Mouse (Mus musculus) intestine, postnatal 0 days (tissue): ENCODE results near the gene Cbln1. TPM values are rescaled to one million over a fixed set of nuclear protein-coding genes. Genes with fewer than 3 reads are reported as not detected.
A peak's percentile ranks its signal among the peaks of the same experiment; 100 is the strongest.

Experiments used
- ATAC-seq: fragments of 200-750 bp; cut with Nextera tagmentation; 2 replicates; pipeline ENCODE4 v1.8.0; 2017; ENCODE audit warnings: mild to moderate bottlenecking, moderate TSS enrichment, moderate library complexity
- H3K27ac ChIP-seq: fragments of 300-500 bp; sonication (generic); 2 replicates; pipeline ENCODE4 v1.5.1; 2014; ENCODE audit warnings: mild to moderate bottlenecking, low read depth, low read length, moderate library complexity
- H3K27me3 ChIP-seq: fragments of 300-500 bp; sonication (generic); replicated peaks from 2 replicates; pipeline ENCODE4 v1.6.1; 2014; ENCODE audit warnings: low read length, mixed read lengths; ENCODE audit not compliant: control insufficient read depth, insufficient read depth
- H3K36me3 ChIP-seq: fragments of 300-500 bp; sonication (generic); 2 replicates; pipeline ENCODE4 v1.6.1; 2014; ENCODE audit warnings: mild to moderate bottlenecking, moderate library complexity; ENCODE audit not compliant: control insufficient read depth, insufficient read depth
- H3K4me1 ChIP-seq: fragments of 300-500 bp; sonication (generic); replicated peaks from 2 replicates; pipeline ENCODE4 v1.6.1; 2014; ENCODE audit warnings: antibody characterized with exemption, low read length, mixed read lengths; ENCODE audit not compliant: control insufficient read depth, insufficient read depth
- H3K4me2 ChIP-seq: fragments of 300-500 bp; sonication (generic); replicated peaks from 2 replicates; pipeline ENCODE4 v1.6.1; 2014; ENCODE audit warnings: low read depth, mild to moderate bottlenecking, moderate library complexity
- H3K4me3 ChIP-seq: fragments of 300-500 bp; sonication (generic); 2 replicates; pipeline ENCODE4 v1.5.1; 2014; ENCODE audit warnings: low read depth, low read length
- H3K9ac ChIP-seq: fragments of 300-500 bp; sonication (generic); 2 replicates; pipeline ENCODE4 v1.6.1; 2014; ENCODE audit warnings: mild to moderate bottlenecking, low read depth, low read length
- H3K9me3 ChIP-seq: fragments of 300-500 bp; sonication (generic); 2 replicates; pipeline ENCODE4 v1.6.1; 2016; ENCODE audit warnings: mixed run types; ENCODE audit not compliant: control insufficient read depth
- CTCF ChIP-seq: sonication (generic); IDR thresholded peaks from 2 replicates; pipeline ENCODE4 v1.5.1; 2016; ENCODE audit warnings: low read depth, mild to moderate bottlenecking, control low read depth, antibody characterized with exemption, moderate library complexity
- WGBS: fragments of 180-500 bp; shearing (Covaris S2); extraction: QIAGEN DNeasy Blood & Tissue Kit; methylation state at CpG from one replicate; pipeline ENCODE4 v1.1.7; 2014; 5-methylcytosine and 5-hydroxymethylcytosine counted together
- polyA plus RNA-seq: library from polyadenylated mRNA; unstranded; fragments of >200 nt; fragmentation: Nextera tagmentation; extraction: Ambion mirVana; gene quantifications from 2 replicates; pipeline ENCODE4 v1.2.1, GENCODE M21; 2015

The Cbln1 gene
- polyA plus RNA-seq, 1 experiment from 2014 or later = 0.07 TPM

- WGBS = under 1% methylated on average over 28 of the region's 36 CpGs
- H3K4me1 ChIP-seq = peaks cover 12% of the 10 kb centered on the region; the same call in 1 of the 2 replicates
- H3K27me3 ChIP-seq = peaks cover 92% of the 10 kb centered on the region
- H3K27ac ChIP-seq = no peak overlapping the region
- H3K9me3 ChIP-seq = no peaks in the 10 kb centered on the region
- ATAC-seq = 0 out of 2 replicates have a peak, but pooled peaks have one; percentile 3
- H3K36me3 ChIP-seq = no peaks in the 10 kb centered on the region
- no peak for TF ChIP-seq CTCF
- no peak overlapping the region for H3K9ac ChIP-seq
- peak overlapping the region; percentile 86 for H3K4me2 ChIP-seq
- H3K4me3 ChIP-seq = peak overlapping the region; percentile 49
These were observed 672 bp downstream of the Cbln1 start for GRCm38 (mm10) chr8:87471603-87472270.

DNA sequence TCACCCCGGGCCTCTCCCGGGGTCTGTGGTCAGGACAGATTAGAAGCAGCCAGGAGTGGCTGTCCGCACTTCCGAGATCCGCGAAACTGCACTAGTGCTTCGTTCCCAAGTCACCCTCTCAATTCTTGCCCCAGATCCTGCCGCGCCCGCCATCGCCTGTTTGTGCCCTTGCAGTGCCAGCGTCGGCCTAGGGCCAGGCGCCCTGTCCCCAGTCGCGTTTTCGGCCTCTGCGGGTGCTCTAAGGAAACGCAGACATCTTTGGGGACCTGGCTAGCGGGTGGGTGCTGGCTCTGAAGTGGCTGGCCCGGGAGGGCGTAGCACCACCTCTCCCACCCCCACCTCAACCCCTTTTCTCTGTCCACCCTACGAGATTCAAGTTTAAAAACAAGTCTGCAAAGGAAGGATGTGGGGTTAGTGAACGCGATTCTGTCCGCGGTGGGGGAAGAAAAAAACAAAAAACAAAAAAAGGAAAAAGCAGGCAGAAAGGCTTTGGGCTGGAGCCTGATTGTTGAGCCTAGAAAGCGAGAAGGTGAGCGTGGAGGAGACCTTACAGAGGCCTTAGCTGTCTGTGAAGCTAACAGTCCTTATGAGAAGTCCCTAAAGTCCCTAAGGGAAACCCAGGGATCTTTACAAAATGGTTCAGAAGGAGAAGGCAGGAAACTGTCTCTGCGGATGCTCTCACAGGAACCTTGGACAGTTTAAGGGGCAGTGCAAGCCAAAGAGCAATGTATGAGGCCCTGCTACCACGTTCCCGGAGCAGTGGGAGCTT is 1.4 kb downstream of the Cbln1 start:
- peak overlapping the region; percentile 31 for H3K4me3 ChIP-seq
- no peak for TF ChIP-seq CTCF
- H3K27me3 ChIP-seq = peaks cover 98% of the 10 kb centered on the region
- no peak overlapping the region for H3K27ac ChIP-seq
- no peaks in the 10 kb centered on the region for H3K9me3 ChIP-seq
- peak overlapping the region; percentile 51 for H3K4me2 ChIP-seq
- 3% methylated on average over 32 of the region's 32 CpGs for WGBS
- peaks cover 12% of the 10 kb centered on the region; the same call in 1 of the 2 replicates for H3K4me1 ChIP-seq
- no peak overlapping the region for H3K9ac ChIP-seq
- no peaks in the 10 kb centered on the region for H3K36me3 ChIP-seq
- no peak for ATAC-seq

GRCm38 (mm10) chr8:87469931-87470833 is 2.2 kb downstream of the Cbln1 start:
- no peak overlapping the region for H3K27ac ChIP-seq
- H3K36me3 ChIP-seq = no peaks in the 10 kb centered on the region
- 1% methylated on average over 59 of the region's 59 CpGs for WGBS
- H3K4me2 ChIP-seq = peak overlapping the region; percentile 51
- H3K27me3 ChIP-seq = peaks cover 94% of the 10 kb centered on the region
- H3K4me3 ChIP-seq = peak overlapping the region; percentile 31
- H3K9me3 ChIP-seq = no peaks in the 10 kb centered on the region
- ATAC-seq = no peak
- H3K4me1 ChIP-seq = peaks cover 12% of the 10 kb centered on the region; the same call in 1 of the 2 replicates
- no peak overlapping the region for H3K9ac ChIP-seq
- TF ChIP-seq CTCF = no peak

- no peaks in the 10 kb centered on the region for H3K36me3 ChIP-seq
- H3K9ac ChIP-seq = no peak overlapping the region
- WGBS = 3% methylated on average over 45 of the region's 45 CpGs
- ATAC-seq = no peak
- H3K27ac ChIP-seq = no peak overlapping the region
- TF ChIP-seq CTCF = no peak
- H3K27me3 ChIP-seq = peaks cover 90% of the 10 kb centered on the region
- no peaks in the 10 kb centered on the region for H3K9me3 ChIP-seq
- H3K4me3 ChIP-seq = peak overlapping the region; percentile 9; the same call in 1 of the 2 replicates
- no peak overlapping the region; the same call in 1 of the 2 replicates for H3K4me2 ChIP-seq
- H3K4me1 ChIP-seq = peaks cover 12% of the 10 kb centered on the region; the same call in 1 of the 2 replicates
These were observed 3.2 kb downstream of the Cbln1 start for GRCm38 (mm10) chr8:87468958-87469815.

DNA sequence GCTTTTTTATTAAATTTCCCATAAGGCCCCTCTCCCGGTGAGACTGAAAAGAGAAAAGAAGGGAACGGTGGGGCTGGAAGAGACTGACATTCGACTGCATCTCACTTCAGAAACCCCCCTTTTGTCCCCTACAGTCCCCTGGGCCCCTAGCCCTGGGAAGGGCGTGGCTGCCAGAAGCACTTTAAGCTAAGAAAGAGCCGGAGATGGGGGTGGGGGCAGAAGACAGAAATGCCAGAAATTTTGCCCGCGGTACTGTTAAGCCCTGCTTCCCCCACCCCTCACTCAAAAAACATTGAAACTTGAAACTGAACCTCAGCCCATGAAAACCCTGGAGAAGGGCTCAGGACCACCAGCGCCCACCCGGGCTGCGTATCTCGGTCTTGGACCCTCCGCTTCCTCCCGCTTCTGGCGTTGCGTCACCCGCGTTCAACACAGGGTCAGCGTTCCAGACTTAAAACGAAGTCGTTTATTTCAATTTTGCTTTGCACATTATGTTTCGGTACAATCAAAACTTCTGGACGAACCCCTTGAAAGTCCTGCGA is 3.9 kb downstream of the Cbln1 start:
- Histone ChIP-seq H3K4me3 (peak overlapping the region; percentile 9; the same call in 1 of the 2 replicates), H3K9me3 (no peaks in the 10 kb centered on the region), H3K9ac (no peak overlapping the region), H3K36me3 (no peaks in the 10 kb centered on the region), H3K4me2 (no peak overlapping the region; the same call in 1 of the 2 replicates), H3K27ac (no peak overlapping the region), H3K4me1 (peaks cover 12% of the 10 kb centered on the region; the same call in 1 of the 2 replicates), H3K27me3 (peaks cover 83% of the 10 kb centered on the region)
- no peak for TF ChIP-seq CTCF
- ATAC-seq = no peak
- WGBS = 2% methylated on average over 23 of the region's 23 CpGs
